Mouse (Mus musculus) midbrain, embryonic 10.5 days (tissue): ENCODE measurements around the gene Rab3a. TPM values are rescaled to one million over a fixed set of nuclear protein-coding genes. Genes with fewer than 3 reads are reported as not detected.

ENCODE experiments used
- DNase-seq: peaks from one replicate; pipeline ENCODE4 v3.0.0-alpha.2; 2017; ENCODE audit warnings: low spot score
- H3K27ac ChIP-seq: fragments of 300-500 bp; sonication (generic); replicated peaks from 2 replicates; pipeline ENCODE4 v1.5.1; 2016; ENCODE audit warnings: mild to moderate bottlenecking
- H3K27me3 ChIP-seq: fragments of 300-500 bp; sonication (generic); 2 replicates; pipeline ENCODE4 v1.6.1; 2016; ENCODE audit warnings: low read depth, mild to moderate bottlenecking; ENCODE audit not compliant: poor library complexity, severe bottlenecking
- H3K36me3 ChIP-seq: fragments of 300-500 bp; sonication (generic); 2 replicates; pipeline ENCODE4 v1.6.1; 2016; ENCODE audit warnings: mild to moderate bottlenecking, moderate library complexity
- H3K4me1 ChIP-seq: fragments of 300-500 bp; sonication (generic); 2 replicates; pipeline ENCODE4 v1.6.1; 2016
- H3K4me3 ChIP-seq: fragments of 300-500 bp; sonication (generic); 2 replicates; pipeline ENCODE4 v1.5.1; 2016; ENCODE audit warnings: mild to moderate bottlenecking, moderate library complexity
- H3K9me3 ChIP-seq: fragments of 300-500 bp; sonication (generic); replicated peaks from 2 replicates; pipeline ENCODE4 v1.6.1; 2016; ENCODE audit warnings: mild to moderate bottlenecking
- WGBS: fragments of 180-500 bp; shearing (Covaris S2); methylation state at CpG from one replicate; pipeline ENCODE4 v1.1.7; 2016; 5-methylcytosine and 5-hydroxymethylcytosine counted together
- polyA plus RNA-seq: library from polyadenylated mRNA; unstranded; fragments of >200 nt; fragmentation: Nextera tagmentation; extraction: Ambion mirVana; gene quantifications from 2 replicates; pipeline ENCODE4 v1.2.1, GENCODE M21; 2016

The Rab3a gene
- polyA plus RNA-seq, 1 experiment from 2014 or later: 17.2 TPM

GRCm38 (mm10) chr8:70754871-70755660, 587 bp downstream of the Rab3a start:
- no peak for DNase-seq
- H3K27me3 ChIP-seq: peaks cover 29% of the 10 kb centered on the region
- H3K4me3 ChIP-seq: peak overlapping the region; percentile 78
- peaks cover 48% of the 10 kb centered on the region for H3K4me1 ChIP-seq
- no peaks in the 10 kb centered on the region for H3K9me3 ChIP-seq
- H3K27ac ChIP-seq: peak overlapping the region; percentile 84
- H3K36me3 ChIP-seq: peaks cover 24% of the 10 kb centered on the region
- WGBS: 24% methylated on average over 50 of the region's 50 CpGs

- WGBS: 87% methylated on average over 24 of the region's 24 CpGs
- Histone ChIP-seq H3K27me3 (peaks cover 29% of the 10 kb centered on the region), H3K36me3 (peaks cover 24% of the 10 kb centered on the region), H3K27ac (no peak overlapping the region), H3K9me3 (no peaks in the 10 kb centered on the region), H3K4me3 (peak overlapping the region; percentile 78), H3K4me1 (peaks cover 56% of the 10 kb centered on the region)
- no peak for DNase-seq
Measured at GRCm38 (mm10) chr8:70755661-70756475, 1.4 kb downstream of the Rab3a start.

- no peak for DNase-seq
- no peak overlapping the region for H3K4me3 ChIP-seq
- peaks cover 29% of the 10 kb centered on the region for H3K27me3 ChIP-seq
- H3K4me1 ChIP-seq: peaks cover 63% of the 10 kb centered on the region
- H3K27ac ChIP-seq: no peak overlapping the region
- no peaks in the 10 kb centered on the region for H3K9me3 ChIP-seq
- H3K36me3 ChIP-seq: peaks cover 24% of the 10 kb centered on the region
- 86% methylated on average over 6 of the region's 6 CpGs for WGBS
Measured at GRCm38 (mm10) chr8:70756476-70757040, 2.1 kb downstream of the Rab3a start.

GRCm38 (mm10) chr8:70757523-70758307, 3.2 kb downstream of the Rab3a start:
- no peak for DNase-seq
- Histone ChIP-seq H3K36me3 (peaks cover 24% of the 10 kb centered on the region), H3K27ac (no peak overlapping the region), H3K4me1 (peaks cover 70% of the 10 kb centered on the region), H3K27me3 (peaks cover 28% of the 10 kb centered on the region), H3K4me3 (0 out of 2 replicates have a peak overlapping the region, but pooled peaks have one; percentile 1), H3K9me3 (no peaks in the 10 kb centered on the region)
- WGBS: 71% methylated on average over 22 of the region's 22 CpGs

- H3K9me3 ChIP-seq: no peaks in the 10 kb centered on the region
- WGBS: 90% methylated on average over 7 of the region's 7 CpGs
- no peak overlapping the region for H3K27ac ChIP-seq
- H3K4me1 ChIP-seq: peaks cover 64% of the 10 kb centered on the region
- H3K36me3 ChIP-seq: peaks cover 24% of the 10 kb centered on the region
- H3K27me3 ChIP-seq: peaks cover 24% of the 10 kb centered on the region
- 0 out of 2 replicates have a peak overlapping the region, but pooled peaks have one; percentile 14 for H3K4me3 ChIP-seq
- DNase-seq: no peak
Measured at GRCm38 (mm10) chr8:70758308-70758615, 3.8 kb downstream of the Rab3a start.

GRCm38 (mm10) chr8:70758616-70759561, 4.4 kb downstream of the Rab3a start:
- no peak overlapping the region for H3K27ac ChIP-seq
- peaks cover 24% of the 10 kb centered on the region for H3K36me3 ChIP-seq
- 74% methylated on average over 19 of the region's 19 CpGs for WGBS
- no peaks in the 10 kb centered on the region for H3K9me3 ChIP-seq
- peak overlapping the region; percentile 80; the same call in 1 of the 2 replicates for H3K4me3 ChIP-seq
- H3K27me3 ChIP-seq: peaks cover 24% of the 10 kb centered on the region
- peaks cover 59% of the 10 kb centered on the region for H3K4me1 ChIP-seq
- DNase-seq: no peak

- 2% methylated on average over 22 of the region's 22 CpGs for WGBS
- Histone ChIP-seq H3K27me3 (peaks cover 30% of the 10 kb centered on the region), H3K9me3 (no peaks in the 10 kb centered on the region), H3K36me3 (peaks cover 24% of the 10 kb centered on the region), H3K4me3 (peak overlapping the region; percentile 80), H3K27ac (peak overlapping the region; percentile 85), H3K4me1 (peaks cover 46% of the 10 kb centered on the region)
- no peak for DNase-seq
Measured at GRCm38 (mm10) chr8:70760350-70760749, 5.9 kb downstream of the Rab3a start.

- DNase-seq: peak; percentile 98
- no peaks in the 10 kb centered on the region for H3K9me3 ChIP-seq
- peaks cover 30% of the 10 kb centered on the region for H3K27me3 ChIP-seq
- H3K27ac ChIP-seq: peak within 1 kb of the TSS; percentile 85
- peak within 1 kb of the TSS; percentile 80 for H3K4me3 ChIP-seq
- peaks cover 46% of the 10 kb centered on the region for H3K4me1 ChIP-seq
- WGBS: under 1% methylated on average over 53 of the region's 55 CpGs
- peaks cover 24% of the 10 kb centered on the region for H3K36me3 ChIP-seq
Measured at GRCm38 (mm10) chr8:70760775-70761406, 6.4 kb downstream of the Rab3a start, which contains the start of gene Mpv17l2. Mpv17l2 (minus strand) TSS chr8:70760946.

- WGBS: 89% methylated on average over 1 of the region's 1 CpGs
- DNase-seq: no peak
- H3K9me3 ChIP-seq: no peaks in the 10 kb centered on the region
- H3K27ac ChIP-seq: no peak overlapping the region
- H3K36me3 ChIP-seq: peaks cover 13% of the 10 kb centered on the region
- H3K4me1 ChIP-seq: peaks cover 58% of the 10 kb centered on the region
- H3K4me3 ChIP-seq: no peak overlapping the region
- H3K27me3 ChIP-seq: peaks cover 36% of the 10 kb centered on the region
Measured at GRCm38 (mm10) chr8:70762118-70762517, 7.6 kb downstream of the Rab3a start.

GRCm38 (mm10) chr8:70763354-70763753, 8.9 kb downstream of the Rab3a start:
- peak; percentile 66 for DNase-seq
- WGBS: 1% methylated on average over 3 of the region's 3 CpGs

GRCm38 (mm10) chr8:70764026-70764425, 9.5 kb downstream of the Rab3a start:
- peaks cover 16% of the 10 kb centered on the region for H3K36me3 ChIP-seq
- H3K4me1 ChIP-seq: peaks cover 57% of the 10 kb centered on the region
- H3K9me3 ChIP-seq: no peaks in the 10 kb centered on the region
- no peak for DNase-seq
- no peak overlapping the region for H3K4me3 ChIP-seq
- H3K27me3 ChIP-seq: peaks cover 47% of the 10 kb centered on the region
- no peak overlapping the region for H3K27ac ChIP-seq
- 84% methylated on average over 8 of the region's 8 CpGs for WGBS

More at GRCm38 (mm10) chr8:70763354-70763753, 8.9 kb downstream of the Rab3a start:
- Histone ChIP-seq H3K4me1 (peaks cover 63% of the 10 kb centered on the region), H3K36me3 (peaks cover 10% of the 10 kb centered on the region), H3K27me3 (peaks cover 48% of the 10 kb centered on the region), H3K9me3 (no peaks in the 10 kb centered on the region), H3K27ac (no peak overlapping the region), H3K4me3 (no peak overlapping the region)
